Mouse (Mus musculus): Measurements from ENCODE around the gene Ola1. TPM values are rescaled to one million over a fixed set of nuclear protein-coding genes. Genes with fewer than 3 reads are reported as not detected.

The Ola1 gene
- 73.7 and 81.5 TPM in 2 replicates for polyA plus RNA-seq (2015; fragmentation: Nextera tagmentation; extraction: Ambion mirVana)

DNA sequence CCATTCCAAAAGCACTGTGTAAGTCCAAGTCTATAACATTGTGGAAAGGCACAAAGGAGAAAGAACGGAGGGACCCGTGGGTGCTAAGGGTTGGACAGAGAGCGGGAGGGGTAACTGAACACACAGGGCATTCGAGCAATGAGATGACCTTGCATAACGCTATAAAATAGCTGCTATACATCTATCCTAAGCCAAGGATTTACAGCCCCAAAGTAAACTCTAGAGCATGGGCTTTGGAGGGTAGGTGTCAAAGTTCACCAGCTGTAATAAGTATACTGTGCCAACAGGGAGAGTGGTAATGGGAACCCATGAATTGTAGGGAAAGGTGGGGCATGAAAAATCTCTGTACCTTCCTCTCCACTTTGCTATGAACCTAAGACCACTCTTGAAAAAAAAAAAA lies at the start of gene Ola1:
TSS of gene Ola1 (minus strand) at position 12 of the 400 bp plus-strand sequence.
- peak; percentile 67 for ATAC-seq
- no peaks in the 10 kb centered on the region for H3K36me3 ChIP-seq (ENCODE audit: control insufficient read depth, insufficient read depth, low read length)
- 64% methylated on average over 5 of the region's 5 CpGs for WGBS
- no peaks in the 10 kb centered on the region for H3K4me1 ChIP-seq (ENCODE audit: control insufficient read depth, insufficient read depth, low read length)
- H3K27ac ChIP-seq (ENCODE audit: low read length), result no peak within 1 kb of the TSS
- no peak within 1 kb of the TSS for H3K4me2 ChIP-seq (ENCODE audit: low read depth, low read length)
- H3K9ac ChIP-seq (ENCODE audit: low read depth, low read length), result no peak within 1 kb of the TSS
- H3K9me3 ChIP-seq (ENCODE audit: control insufficient read depth, low read length), result no peaks in the 10 kb centered on the region
- no peaks in the 10 kb centered on the region for H3K27me3 ChIP-seq (replicated peaks; ENCODE audit: control insufficient read depth, insufficient read depth, low read length)
- no peak within 1 kb of the TSS for H3K4me3 ChIP-seq (ENCODE audit: low read length)

DNA sequence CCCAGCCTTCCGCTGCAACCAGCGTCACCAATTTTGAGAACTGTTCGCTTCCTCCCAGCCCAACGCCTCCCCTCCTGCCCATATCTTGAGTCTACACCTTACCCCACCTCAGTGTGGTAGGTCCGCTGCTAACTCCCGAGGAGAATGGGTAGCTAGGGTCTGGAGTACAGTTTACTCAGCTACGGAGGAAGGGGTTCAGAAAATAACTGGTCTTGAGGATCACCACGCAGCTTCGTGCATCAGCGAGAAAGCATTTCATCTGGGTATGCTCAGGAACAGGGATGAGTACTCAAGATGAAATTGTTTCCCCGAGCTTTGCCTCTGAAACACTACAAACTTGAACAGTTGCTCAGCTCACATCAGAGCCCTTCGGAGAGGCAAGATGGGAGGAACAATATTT lies 49.6 kb upstream of the Ola1 start:
- Histone ChIP-seq H3K36me3 (ENCODE audit: control insufficient read depth, insufficient read depth, low read length) (no peaks in the 10 kb centered on the region), H3K4me1 (ENCODE audit: control insufficient read depth, insufficient read depth, low read length) (peaks cover 26% of the 10 kb centered on the region), H3K4me3 (ENCODE audit: low read length) (no peak overlapping the region), H3K9me3 (ENCODE audit: control insufficient read depth, low read length) (no peaks in the 10 kb centered on the region), H3K9ac (ENCODE audit: low read depth, low read length) (no peak overlapping the region), H3K27me3 (replicated peaks; ENCODE audit: control insufficient read depth, insufficient read depth, low read length) (peaks cover 80% of the 10 kb centered on the region), H3K27ac (ENCODE audit: low read length) (no peak overlapping the region), H3K4me2 (ENCODE audit: low read depth, low read length) (no peak overlapping the region)
- ATAC-seq, result no peak
- WGBS, result 3% methylated on average over 12 of the region's 12 CpGs

DNA sequence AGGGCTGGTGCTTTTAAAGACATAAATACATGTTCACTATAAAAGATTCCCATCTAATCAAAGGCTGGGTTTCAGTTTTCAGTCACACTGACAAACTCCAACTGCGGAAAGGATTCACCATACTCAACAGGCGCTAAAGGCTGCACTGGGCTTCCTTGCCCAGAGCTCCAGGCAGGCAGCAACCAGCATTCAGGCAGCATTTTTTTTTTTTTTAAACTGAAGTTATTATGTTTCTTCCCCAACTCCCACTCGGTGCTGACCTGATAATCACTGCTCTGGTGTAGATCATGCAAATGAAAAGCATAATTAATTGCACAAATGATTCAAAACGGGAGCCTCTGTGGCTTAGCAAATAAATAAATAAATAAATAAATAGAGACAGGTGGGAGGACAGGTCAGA lies 49.1 kb upstream of the Ola1 start:
- H3K36me3 ChIP-seq (ENCODE audit: control insufficient read depth, insufficient read depth, low read length), result no peaks in the 10 kb centered on the region
- H3K9me3 ChIP-seq (ENCODE audit: control insufficient read depth, low read length), result no peaks in the 10 kb centered on the region
- H3K27ac ChIP-seq (ENCODE audit: low read length), result no peak overlapping the region
- peaks cover 81% of the 10 kb centered on the region for H3K27me3 ChIP-seq (replicated peaks; ENCODE audit: control insufficient read depth, insufficient read depth, low read length)
- peaks cover 23% of the 10 kb centered on the region for H3K4me1 ChIP-seq (ENCODE audit: control insufficient read depth, insufficient read depth, low read length)
- no peak for ATAC-seq
- WGBS, result 4% methylated on average over 4 of the region's 4 CpGs
- H3K4me2 ChIP-seq (ENCODE audit: low read depth, low read length), result no peak overlapping the region
- no peak overlapping the region for H3K9ac ChIP-seq (ENCODE audit: low read depth, low read length)
- no peak overlapping the region for H3K4me3 ChIP-seq (ENCODE audit: low read length)

DNA sequence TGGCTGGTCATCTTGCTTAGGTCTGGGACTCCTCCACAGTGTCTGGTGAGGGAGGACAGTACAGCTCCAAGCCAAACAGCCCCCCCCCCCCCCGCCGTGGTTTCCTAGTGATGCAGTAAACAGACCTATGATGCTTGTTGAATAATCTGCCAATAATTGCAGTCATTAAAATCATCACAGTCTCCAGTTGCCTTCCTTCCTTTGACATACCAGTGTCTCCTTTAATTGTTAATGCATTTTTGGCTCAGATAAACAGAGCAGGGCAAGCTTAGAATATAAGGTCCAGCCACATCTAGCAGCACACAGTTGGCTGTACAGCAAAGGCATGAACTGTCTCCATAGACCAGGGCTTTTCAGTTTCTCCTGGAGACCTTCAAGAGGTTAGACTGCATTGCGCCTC lies 48.5 kb upstream of the Ola1 start:
- H3K4me1 ChIP-seq (ENCODE audit: control insufficient read depth, insufficient read depth, low read length), result peaks cover 17% of the 10 kb centered on the region; the same call in 1 of the 2 replicates
- H3K9me3 ChIP-seq (ENCODE audit: control insufficient read depth, low read length), result no peaks in the 10 kb centered on the region
- H3K36me3 ChIP-seq (ENCODE audit: control insufficient read depth, insufficient read depth, low read length), result no peaks in the 10 kb centered on the region
- no peak overlapping the region for H3K9ac ChIP-seq (ENCODE audit: low read depth, low read length)
- 9% methylated on average over 3 of the region's 3 CpGs for WGBS
- H3K27me3 ChIP-seq (replicated peaks; ENCODE audit: control insufficient read depth, insufficient read depth, low read length), result peaks cover 79% of the 10 kb centered on the region
- H3K27ac ChIP-seq (ENCODE audit: low read length), result no peak overlapping the region
- no peak for ATAC-seq
- H3K4me2 ChIP-seq (ENCODE audit: low read depth, low read length), result no peak overlapping the region
- H3K4me3 ChIP-seq (ENCODE audit: low read length), result no peak overlapping the region

DNA sequence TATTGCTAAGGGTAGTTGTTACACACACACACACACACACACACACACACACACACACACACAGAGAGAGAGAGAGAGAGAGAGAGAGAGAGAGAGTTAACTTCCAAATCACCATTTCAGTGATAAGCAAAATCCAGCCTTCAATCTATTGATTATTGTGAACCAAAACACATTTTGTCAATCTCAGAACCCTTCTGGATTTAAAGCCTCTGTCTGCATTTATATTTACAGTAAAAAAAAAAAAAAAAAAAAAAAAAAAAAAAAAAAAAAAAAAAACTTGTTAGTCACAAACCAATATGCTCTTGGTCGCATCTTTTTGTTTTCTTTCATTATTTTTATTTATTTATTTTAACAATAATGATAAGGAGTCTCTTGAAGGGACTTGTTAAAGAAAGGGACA lies 47.9 kb upstream of the Ola1 start:
- 41% methylated on average over 1 of the region's 1 CpGs for WGBS
- Histone ChIP-seq H3K4me1 (ENCODE audit: control insufficient read depth, insufficient read depth, low read length) (peaks cover 15% of the 10 kb centered on the region; the same call in 1 of the 2 replicates), H3K27me3 (replicated peaks; ENCODE audit: control insufficient read depth, insufficient read depth, low read length) (peaks cover 74% of the 10 kb centered on the region), H3K27ac (ENCODE audit: low read length) (no peak overlapping the region), H3K9me3 (ENCODE audit: control insufficient read depth, low read length) (no peaks in the 10 kb centered on the region), H3K36me3 (ENCODE audit: control insufficient read depth, insufficient read depth, low read length) (no peaks in the 10 kb centered on the region), H3K4me3 (ENCODE audit: low read length) (no peak overlapping the region), H3K4me2 (ENCODE audit: low read depth, low read length) (no peak overlapping the region), H3K9ac (ENCODE audit: low read depth, low read length) (no peak overlapping the region)
- ATAC-seq, result no peak

DNA sequence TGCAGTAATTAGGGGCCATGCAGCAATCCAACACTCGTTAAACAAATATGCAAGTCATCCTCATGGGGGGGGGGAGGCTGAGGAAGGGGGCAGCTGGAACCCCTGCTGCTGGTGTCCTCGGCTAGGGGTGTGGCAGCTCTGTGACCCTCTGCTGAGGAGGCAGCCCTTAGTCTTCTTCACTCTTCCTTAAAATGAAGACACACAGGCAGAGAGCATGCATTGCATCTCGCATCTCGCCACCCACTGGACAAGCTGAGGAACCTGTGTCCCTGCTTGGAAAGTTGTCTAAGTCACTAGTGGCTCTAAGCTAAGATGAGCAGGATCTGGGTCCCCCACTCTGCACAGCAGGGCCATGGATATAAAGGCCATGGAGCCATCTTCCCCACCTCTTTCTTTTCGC lies 47.3 kb upstream of the Ola1 start:
- ATAC-seq, result no peak
- H3K9me3 ChIP-seq (ENCODE audit: control insufficient read depth, low read length), result no peaks in the 10 kb centered on the region
- H3K4me1 ChIP-seq (ENCODE audit: control insufficient read depth, insufficient read depth, low read length), result peaks cover 14% of the 10 kb centered on the region; the same call in 1 of the 2 replicates
- no peak overlapping the region for H3K9ac ChIP-seq (ENCODE audit: low read depth, low read length)
- H3K36me3 ChIP-seq (ENCODE audit: control insufficient read depth, insufficient read depth, low read length), result no peaks in the 10 kb centered on the region
- H3K27me3 ChIP-seq (replicated peaks; ENCODE audit: control insufficient read depth, insufficient read depth, low read length), result peaks cover 68% of the 10 kb centered on the region
- no peak overlapping the region for H3K27ac ChIP-seq (ENCODE audit: low read length)
- no peak overlapping the region for H3K4me2 ChIP-seq (ENCODE audit: low read depth, low read length)
- 8% methylated on average over 5 of the region's 5 CpGs for WGBS
- H3K4me3 ChIP-seq (ENCODE audit: low read length), result no peak overlapping the region

DNA sequence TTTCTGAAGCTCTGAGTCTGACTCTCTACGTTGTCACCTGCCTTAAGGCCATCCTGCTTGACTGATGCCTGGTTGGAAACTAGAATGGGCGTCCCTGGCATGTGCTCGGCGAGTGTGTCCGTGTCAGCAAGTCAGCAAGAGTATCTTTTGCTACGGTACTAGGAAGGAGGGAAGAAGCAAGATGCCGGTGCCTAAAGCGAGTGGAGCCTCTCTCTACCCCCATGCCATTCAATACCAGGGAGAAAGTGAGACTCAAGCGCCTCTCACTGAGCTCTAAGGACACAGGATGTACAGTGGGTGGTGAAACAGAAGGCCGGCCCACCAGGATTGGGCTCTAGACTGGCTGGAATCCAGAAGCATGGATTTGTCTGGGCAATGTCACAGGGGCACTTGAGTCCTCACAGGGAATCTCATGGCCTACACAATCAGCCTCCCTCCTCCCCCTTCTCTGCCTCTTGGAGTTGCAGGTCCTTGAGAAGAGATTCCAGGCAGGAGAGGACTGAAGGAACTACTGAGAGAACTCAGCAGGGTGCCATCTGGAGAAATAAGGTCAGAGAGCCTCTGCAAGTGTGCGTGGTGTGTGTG lies 46.0 kb upstream of the Ola1 start:
- H3K9ac ChIP-seq (ENCODE audit: low read depth, low read length), result no peak overlapping the region
- H3K27me3 ChIP-seq (replicated peaks; ENCODE audit: control insufficient read depth, insufficient read depth, low read length), result peaks cover 55% of the 10 kb centered on the region
- WGBS, result 9% methylated on average over 11 of the region's 11 CpGs
- H3K4me1 ChIP-seq (ENCODE audit: control insufficient read depth, insufficient read depth, low read length), result peaks cover 12% of the 10 kb centered on the region; the same call in 1 of the 2 replicates
- H3K27ac ChIP-seq (ENCODE audit: low read length), result no peak overlapping the region
- no peaks in the 10 kb centered on the region for H3K9me3 ChIP-seq (ENCODE audit: control insufficient read depth, low read length)
- no peak for ATAC-seq
- H3K4me2 ChIP-seq (ENCODE audit: low read depth, low read length), result peak overlapping the region; percentile 79; the same call in 1 of the 2 replicates
- peak overlapping the region; percentile 49; the same call in 1 of the 2 replicates for H3K4me3 ChIP-seq (ENCODE audit: low read length)
- no peaks in the 10 kb centered on the region for H3K36me3 ChIP-seq (ENCODE audit: control insufficient read depth, insufficient read depth, low read length)

DNA sequence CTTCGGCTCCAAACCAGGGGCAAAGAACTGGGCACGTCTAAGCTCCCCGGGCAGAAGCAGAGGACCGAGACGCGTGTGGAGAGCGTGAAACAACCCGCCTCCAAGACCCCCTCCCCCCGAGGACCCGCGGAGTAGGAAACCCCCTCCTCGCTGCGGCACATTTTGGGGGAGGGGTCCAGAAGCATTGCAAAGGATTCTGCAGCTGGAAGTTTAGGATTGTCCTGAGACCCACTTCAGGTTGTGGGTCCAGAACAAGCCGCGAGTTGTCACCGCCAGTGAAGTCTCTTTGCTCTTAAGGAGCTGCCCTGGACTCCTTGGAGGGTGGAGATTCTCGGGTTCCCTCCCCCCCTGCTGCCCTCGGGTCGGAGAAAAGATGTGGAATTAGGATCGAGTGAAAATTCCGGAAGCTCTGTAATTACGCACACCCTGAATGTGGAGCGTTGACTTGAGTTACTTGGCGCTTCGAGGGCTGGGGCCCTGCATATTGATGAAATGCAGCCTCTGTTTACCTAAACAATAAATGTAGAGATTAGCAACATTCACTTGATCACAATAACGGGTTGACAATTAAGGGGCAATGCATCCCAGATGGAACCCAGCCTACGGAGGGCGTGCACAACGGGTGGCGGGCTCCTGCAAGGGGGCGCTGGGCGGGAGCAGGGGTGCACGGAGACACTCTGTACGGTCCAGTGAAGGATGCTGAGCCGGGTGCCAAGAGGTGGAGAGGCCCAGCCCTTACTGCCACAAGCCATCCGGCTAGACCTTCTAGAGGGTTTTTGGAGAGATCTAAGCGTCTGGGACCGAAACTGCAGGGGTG lies 45.3 kb upstream of the Ola1 start:
- peak; percentile 42; the same call in 1 of the 2 replicates for ATAC-seq
- H3K4me3 ChIP-seq (ENCODE audit: low read length), result peak overlapping the region; percentile 49
- peak overlapping the region; percentile 79 for H3K4me2 ChIP-seq (ENCODE audit: low read depth, low read length)
- WGBS, result 1% methylated on average over 38 of the region's 38 CpGs
- H3K27me3 ChIP-seq (replicated peaks; ENCODE audit: control insufficient read depth, insufficient read depth, low read length), result peaks cover 53% of the 10 kb centered on the region
- H3K9ac ChIP-seq (ENCODE audit: low read depth, low read length), result 0 out of 2 replicates have a peak overlapping the region, but pooled peaks have one; percentile 48
- no peaks in the 10 kb centered on the region for H3K36me3 ChIP-seq (ENCODE audit: control insufficient read depth, insufficient read depth, low read length)
- H3K27ac ChIP-seq (ENCODE audit: low read length), result no peak overlapping the region
- H3K4me1 ChIP-seq (ENCODE audit: control insufficient read depth, insufficient read depth, low read length), result peaks cover 12% of the 10 kb centered on the region; the same call in 1 of the 2 replicates
- H3K9me3 ChIP-seq (ENCODE audit: control insufficient read depth, low read length), result no peaks in the 10 kb centered on the region

DNA sequence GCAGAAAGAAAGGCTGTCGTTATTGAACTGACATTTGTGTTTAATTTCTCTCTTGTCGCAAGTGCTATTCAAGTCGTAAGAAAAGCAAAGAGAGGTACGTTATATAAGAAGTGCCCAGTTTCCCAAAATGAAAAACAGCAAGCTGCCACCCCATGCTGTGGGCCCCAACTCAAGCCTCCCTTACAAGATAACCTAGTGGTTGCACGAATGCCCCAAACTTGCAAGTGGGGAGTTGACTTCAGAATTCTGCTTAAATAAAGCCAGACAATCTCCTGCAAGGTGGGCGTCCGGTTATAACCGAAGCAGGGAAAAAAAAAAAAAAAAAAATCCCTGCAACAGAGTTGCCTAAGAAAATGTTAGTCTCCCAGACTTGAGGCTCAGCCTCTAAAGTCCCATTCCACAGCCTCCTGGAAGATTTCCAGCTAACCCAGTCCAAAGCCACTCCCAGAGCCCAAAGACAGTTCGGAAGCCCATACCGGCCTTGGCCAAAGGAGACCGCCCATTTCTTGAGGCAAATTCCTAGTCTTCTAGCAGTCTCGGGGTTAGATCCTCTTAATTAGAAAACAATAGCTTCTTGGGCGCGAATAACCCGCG lies 44.5 kb upstream of the Ola1 start:
- Histone ChIP-seq H3K27ac (ENCODE audit: low read length) (no peak overlapping the region), H3K4me2 (ENCODE audit: low read depth, low read length) (peak overlapping the region; percentile 79), H3K27me3 (replicated peaks; ENCODE audit: control insufficient read depth, insufficient read depth, low read length) (peaks cover 48% of the 10 kb centered on the region), H3K9me3 (ENCODE audit: control insufficient read depth, low read length) (no peaks in the 10 kb centered on the region), H3K36me3 (ENCODE audit: control insufficient read depth, insufficient read depth, low read length) (no peaks in the 10 kb centered on the region), H3K4me1 (ENCODE audit: control insufficient read depth, insufficient read depth, low read length) (peaks cover 12% of the 10 kb centered on the region; the same call in 1 of the 2 replicates), H3K4me3 (ENCODE audit: low read length) (peak overlapping the region; percentile 49), H3K9ac (ENCODE audit: low read depth, low read length) (0 out of 2 replicates have a peak overlapping the region, but pooled peaks have one; percentile 48)
- ATAC-seq, result no peak
- WGBS, result 10% methylated on average over 16 of the region's 16 CpGs
